Mouse (Mus musculus): ENCODE data around the gene Rpl22. TPM values are rescaled to one million over a fixed set of nuclear protein-coding genes. Genes with fewer than 3 reads are reported as not detected.

The Rpl22 gene
- total RNA-seq, 2 experiments from 2014 or later = 233 to 251 TPM

- intact Hi-C loops (cut with DNase I; ENCODE audit: low total_unique reads) = loop anchor here (5.0 kb wide), 1 partner anchor 470 kb away; no protein-coding TSS in a partner anchor
- no peak for DNase-seq
These were observed 36.6 kb downstream of the Rpl22 start for GRCm38 (mm10) chr4:152362180-152362579.

- DNase-seq = no peak
- intact Hi-C loops (cut with DNase I; ENCODE audit: low total_unique reads) = no loop called here
These were observed 39.7 kb downstream of the Rpl22 start for GRCm38 (mm10) chr4:152365228-152365627.

GRCm38 (mm10) chr4:152382528-152383252, 57.1 kb downstream of the Rpl22 start:
- intact Hi-C loops (cut with DNase I; ENCODE audit: low total_unique reads) = no loop called here
- DNase-seq = no peak

Other genes starting within 250 kb of the Rpl22 start
- 1 to 10 TPM in 1 of 2 experiments, under 1 TPM in 1; 0.74 to 1.1 TPM for gene Tnfrsf25, start 209.8 kb upstream of the Rpl22 start, total RNA-seq (2021)
- gene Espn, start 173.4 kb upstream of the Rpl22 start, total RNA-seq (2021) = under 1 TPM; 0.58 to 0.90 TPM
- gene Hes2, start 166.9 kb upstream of the Rpl22 start, total RNA-seq (2021) = not detected
- gene Acot7, start 147.6 kb upstream of the Rpl22 start, total RNA-seq (2021) = 10 to 100 TPM; 12.5 to 13.2 TPM
- gene Gpr153, start 51.5 kb upstream of the Rpl22 start, total RNA-seq (2021) = 10 to 100 TPM; 18.0 to 21.0 TPM
- gene Hes3, start 34.1 kb upstream of the Rpl22 start, total RNA-seq (2021) = not detected
- gene Icmt, start 28.5 kb upstream of the Rpl22 start, total RNA-seq (2021) = 10 to 100 TPM; 16.0 to 19.0 TPM
- not detected for gene Rnf207, start 6.7 kb upstream of the Rpl22 start, total RNA-seq (2021)
- under 1 TPM; 0.11 to 0.45 TPM for gene Chd5, start 12.9 kb downstream of the Rpl22 start, total RNA-seq (2021)
- 1 to 10 TPM; 1.2 to 1.3 TPM for gene Nphp4, start 151.0 kb downstream of the Rpl22 start, total RNA-seq (2021)
- 1 to 10 TPM; 2.2 to 3.2 TPM for gene Kcnab2, start 152.1 kb downstream of the Rpl22 start, total RNA-seq (2021)